Mouse (Mus musculus): ENCODE results near the gene Gpx6. TPM values are rescaled to one million over a fixed set of nuclear protein-coding genes. Genes with fewer than 3 reads are reported as not detected.

Gene Gpx6
- polyA plus RNA-seq, 1 experiment, result not detected

GRCm38 (mm10) chr13:21326191-21326590, 14.3 kb downstream of the Gpx6 start:
- DNase-seq (ENCODE audit: low read depth), result peak; percentile 45
- TF ChIP-seq CTCF (IDR thresholded peaks at IDR 0.05; ENCODE audit: borderline replicate concordance, extremely low read depth, insufficient read depth, insufficient read length) (peak; percentile 39; the same call in 1 of the 2 replicates), POLR2A (IDR thresholded peaks at IDR 0.05; ENCODE audit: borderline replicate concordance, extremely low read depth, insufficient read depth, insufficient read length, poor library complexity, severe bottlenecking) (no peak)

GRCm38 (mm10) chr13:21326657-21327211, 14.8 kb downstream of the Gpx6 start:
- peak; percentile 91 for DNase-seq (ENCODE audit: low read depth)
- no peak for TF ChIP-seq POLR2A (IDR thresholded peaks at IDR 0.05; ENCODE audit: borderline replicate concordance, extremely low read depth, insufficient read depth, insufficient read length, poor library complexity, severe bottlenecking)
- peak; percentile 91 for TF ChIP-seq CTCF (IDR thresholded peaks at IDR 0.05; ENCODE audit: borderline replicate concordance, extremely low read depth, insufficient read depth, insufficient read length)

- DNase-seq (ENCODE audit: low read depth), result peak; percentile 34
- TF ChIP-seq POLR2A (IDR thresholded peaks at IDR 0.05; ENCODE audit: borderline replicate concordance, extremely low read depth, insufficient read depth, insufficient read length, poor library complexity, severe bottlenecking) (no peak), CTCF (IDR thresholded peaks at IDR 0.05; ENCODE audit: borderline replicate concordance, extremely low read depth, insufficient read depth, insufficient read length) (no peak)
Measured at GRCm38 (mm10) chr13:21327424-21327823, 15.5 kb downstream of the Gpx6 start.

DNA sequence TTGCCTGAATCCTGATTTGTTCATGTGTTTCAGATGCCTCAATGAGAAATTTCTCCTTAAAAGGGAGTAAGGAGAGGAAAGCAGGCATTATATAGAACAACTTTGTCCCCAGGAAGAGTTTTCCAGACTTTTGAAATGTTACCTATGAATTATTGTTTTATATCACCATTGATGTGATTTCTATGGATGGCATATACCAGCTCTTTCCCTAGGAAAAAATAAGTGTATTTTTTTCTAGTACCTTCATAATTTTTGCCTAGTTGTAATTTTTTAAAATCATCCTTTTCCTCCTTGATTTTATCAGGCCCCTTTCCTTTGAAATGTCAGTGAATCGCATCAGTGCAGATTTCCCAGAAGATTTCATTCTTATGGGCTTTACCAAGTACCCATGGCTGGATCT, 34.7 kb downstream of the Gpx6 start, which contains the start of gene Olfr1367:
TSS of gene Olfr1367 (plus strand) at position 301 of the 400 bp plus-strand sequence.
- DNase-seq (ENCODE audit: low read depth), result no peak
- TF ChIP-seq CTCF (IDR thresholded peaks at IDR 0.05; ENCODE audit: borderline replicate concordance, extremely low read depth, insufficient read depth, insufficient read length) (no peak), POLR2A (IDR thresholded peaks at IDR 0.05; ENCODE audit: borderline replicate concordance, extremely low read depth, insufficient read depth, insufficient read length, poor library complexity, severe bottlenecking) (no peak)

GRCm38 (mm10) chr13:21350593-21350992, 38.7 kb downstream of the Gpx6 start:
- DNase-seq (ENCODE audit: low read depth), result no peak
- TF ChIP-seq POLR2A (IDR thresholded peaks at IDR 0.05; ENCODE audit: borderline replicate concordance, extremely low read depth, insufficient read depth, insufficient read length, poor library complexity, severe bottlenecking), result no peak

DNA sequence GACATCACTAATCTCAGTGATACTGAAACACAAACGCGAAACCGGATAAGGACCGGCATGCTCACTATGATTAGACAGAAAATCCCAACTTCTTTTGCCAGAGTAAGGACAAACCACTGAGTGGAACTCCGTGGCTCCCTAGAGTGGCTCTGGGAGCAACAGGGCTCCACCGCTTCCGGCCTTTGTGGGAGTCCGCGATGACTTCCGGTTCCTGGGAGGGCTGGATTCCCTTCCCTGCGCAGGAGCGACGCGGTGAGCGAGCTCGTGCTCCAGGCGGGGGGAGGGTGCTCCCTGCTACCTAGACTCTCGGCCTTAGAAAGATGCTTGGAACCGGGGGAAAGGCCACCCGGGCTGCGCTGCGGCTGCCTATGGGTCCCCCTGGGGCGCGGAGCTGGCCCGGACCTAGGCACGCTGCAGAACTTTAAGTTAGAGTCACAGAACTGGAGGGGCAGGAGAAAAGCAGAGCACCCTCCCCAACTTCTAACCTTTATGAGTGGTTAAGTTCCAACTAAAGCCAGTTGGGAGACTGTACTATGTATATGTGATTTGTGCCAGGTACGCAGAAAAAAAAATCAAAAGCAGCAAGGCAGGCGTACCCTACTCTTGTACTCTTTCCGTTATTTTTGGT, 50.8 kb downstream of the Gpx6 start, which contains the start of gene Zscan12:
TSS of gene Zscan12 (plus strand) at position 200 of the 628 bp plus-strand sequence.
- peak; percentile 98 for DNase-seq (ENCODE audit: low read depth)
- TF ChIP-seq POLR2A (IDR thresholded peaks at IDR 0.05; ENCODE audit: borderline replicate concordance, extremely low read depth, insufficient read depth, insufficient read length, poor library complexity, severe bottlenecking) (peak; percentile 83; the same call in 1 of the 2 replicates), CTCF (IDR thresholded peaks at IDR 0.05; ENCODE audit: borderline replicate concordance, extremely low read depth, insufficient read depth, insufficient read length) (no peak)

DNA sequence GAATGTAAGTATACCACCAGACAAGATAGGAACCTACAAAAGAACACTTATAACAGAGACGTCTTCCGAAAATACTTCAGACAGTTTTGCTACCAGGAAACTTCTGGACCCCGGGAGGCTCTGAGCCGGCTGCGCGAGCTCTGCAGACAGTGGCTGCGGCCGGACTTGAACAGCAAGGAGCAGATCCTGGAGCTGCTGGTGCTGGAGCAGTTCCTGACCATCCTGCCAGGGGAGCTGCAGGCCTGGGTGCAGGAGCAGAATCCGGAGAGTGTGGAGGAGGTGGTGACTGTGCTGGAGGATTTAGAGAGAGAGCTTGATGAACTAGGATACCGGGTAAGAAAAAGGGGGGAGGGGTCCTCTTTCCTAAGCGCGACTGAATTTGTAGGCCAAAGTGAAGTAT, 51.8 kb downstream of the Gpx6 start:
- TF ChIP-seq POLR2A (IDR thresholded peaks at IDR 0.05; ENCODE audit: borderline replicate concordance, extremely low read depth, insufficient read depth, insufficient read length, poor library complexity, severe bottlenecking) (no peak), CTCF (IDR thresholded peaks at IDR 0.05; ENCODE audit: borderline replicate concordance, extremely low read depth, insufficient read depth, insufficient read length) (no peak)
- peak; percentile 0 for DNase-seq (ENCODE audit: low read depth)

DNA sequence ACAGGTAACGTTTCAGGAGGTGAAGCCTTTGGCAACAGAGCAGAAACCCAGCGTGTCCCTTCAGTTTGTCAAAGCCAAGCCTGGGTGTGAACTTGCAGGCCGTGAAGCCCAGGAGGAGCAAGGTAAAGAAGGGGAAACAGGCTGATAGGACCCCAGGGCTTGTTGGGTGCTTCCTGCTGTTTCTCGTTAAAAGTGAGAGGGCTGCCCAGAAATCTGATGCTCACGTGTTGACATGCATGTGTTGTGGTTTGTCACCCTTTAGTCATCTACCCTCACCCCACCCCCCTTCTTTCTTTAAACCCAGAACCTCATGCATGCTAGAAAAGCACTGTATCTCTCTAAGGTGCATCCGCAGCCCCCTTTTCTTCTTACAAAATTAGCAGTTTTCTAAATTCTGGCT, 54.7 kb downstream of the Gpx6 start:
- DNase-seq (ENCODE audit: low read depth), result no peak
- TF ChIP-seq POLR2A (IDR thresholded peaks at IDR 0.05; ENCODE audit: borderline replicate concordance, extremely low read depth, insufficient read depth, insufficient read length, poor library complexity, severe bottlenecking) (no peak), CTCF (IDR thresholded peaks at IDR 0.05; ENCODE audit: borderline replicate concordance, extremely low read depth, insufficient read depth, insufficient read length) (no peak)

Other genes with a start within 250 kb of the Gpx6 start
- gene Olfr1370, start 237.2 kb upstream of the Gpx6 start, polyA plus RNA-seq (2012; rRNA removed), result not detected in 2 replicates
- not detected in 2 replicates for gene Olfr1369-ps1, start 200.6 kb upstream of the Gpx6 start, polyA plus RNA-seq (2012; rRNA removed)
- gene Olfr263, start 182.5 kb upstream of the Gpx6 start, polyA plus RNA-seq (2012; rRNA removed), result not detected in 2 replicates
- gene Olfr1368, start 166.3 kb upstream of the Gpx6 start, polyA plus RNA-seq (2012; rRNA removed), result not detected in 2 replicates
- 67.8 and 78.2 TPM in 2 replicates for gene Trim27, start 132.7 kb upstream of the Gpx6 start, polyA plus RNA-seq (2012; rRNA removed)
- gene Gpx5, start 19.4 kb upstream of the Gpx6 start, polyA plus RNA-seq (2012; rRNA removed), result 0.08 TPM in 2 replicates
- gene Olfr1367, start 34.8 kb downstream of the Gpx6 start, polyA plus RNA-seq (2012; rRNA removed), result not detected in 2 replicates
- 9.5 and 10.2 TPM in 2 replicates for gene Zscan12, start 50.7 kb downstream of the Gpx6 start, polyA plus RNA-seq (2012; rRNA removed)
- 70.2 and 89.7 TPM in 2 replicates for gene Zkscan3, start 90.6 kb downstream of the Gpx6 start, polyA plus RNA-seq (2012; rRNA removed)
- gene Pgbd1, start 128.9 kb downstream of the Gpx6 start, polyA plus RNA-seq (2012; rRNA removed), result 4.1 and 4.9 TPM in 2 replicates
- 35.6 and 36.7 TPM in 2 replicates for gene Zscan26, start 141.6 kb downstream of the Gpx6 start, polyA plus RNA-seq (2012; rRNA removed)
- gene Nkapl, start 156.4 kb downstream of the Gpx6 start, polyA plus RNA-seq (2012; rRNA removed), result 1.2 TPM in 2 replicates
- 4.7 and 5.7 TPM in 2 replicates for gene Zkscan4, start 166.8 kb downstream of the Gpx6 start, polyA plus RNA-seq (2012; rRNA removed)
- gene Gm10065, start 167.3 kb downstream of the Gpx6 start, polyA plus RNA-seq (2012; rRNA removed), result not detected in 2 replicates
- gene AK157302, start 183.1 kb downstream of the Gpx6 start, polyA plus RNA-seq (2012; rRNA removed), result 0.24 and 0.55 TPM in 2 replicates
- 7.3 and 7.5 TPM in 2 replicates for gene Gm11273, start 189.3 kb downstream of the Gpx6 start, polyA plus RNA-seq (2012; rRNA removed)
- gene Zkscan8, start 219.0 kb downstream of the Gpx6 start, polyA plus RNA-seq (2012; rRNA removed), result 11.4 and 12.0 TPM in 2 replicates
- gene Olfr1366, start 230.7 kb downstream of the Gpx6 start, polyA plus RNA-seq (2012; rRNA removed), result not detected in 2 replicates
- not detected in 2 replicates for gene Olfr1535, start 247.8 kb downstream of the Gpx6 start, polyA plus RNA-seq (2012; rRNA removed)